Mouse (Mus musculus) thymus, adult 2 months (tissue): ENCODE data around the gene Cep68. TPM values are rescaled to one million over a fixed set of nuclear protein-coding genes. Genes with fewer than 3 reads are reported as not detected.
A peak's percentile ranks its signal among the peaks of the same experiment; 100 is the strongest.

Experiments used
- DNase-seq: peaks from one replicate; pipeline ENCODE4 v3.0.0; 2021
- H3K27ac ChIP-seq: fragments of 200-500 bp; 2 replicates; pipeline ENCODE4 v1.5.1; 2012; ENCODE audit warnings: low read length, control low read depth; ENCODE audit not compliant: control insufficient read depth, insufficient read depth
- H3K27me3 ChIP-seq: fragments of 200-500 bp; 2 replicates; pipeline ENCODE4 v1.6.1; 2012; ENCODE audit warnings: mild to moderate bottlenecking, low read length, moderate library complexity, mixed read lengths; ENCODE audit not compliant: control insufficient read depth, insufficient read depth
- H3K36me3 ChIP-seq: fragments of 200-500 bp; 2 replicates; pipeline ENCODE4 v1.6.1; 2012; ENCODE audit warnings: mild to moderate bottlenecking, low read length, moderate library complexity; ENCODE audit not compliant: control insufficient read depth, insufficient read depth
- H3K4me1 ChIP-seq: fragments of 200-500 bp; replicated peaks from 2 replicates; pipeline ENCODE4 v1.6.1; 2012; ENCODE audit warnings: low read length; ENCODE audit not compliant: control insufficient read depth, insufficient read depth
- H3K4me3 ChIP-seq: fragments of 200-500 bp; 2 replicates; pipeline ENCODE4 v1.5.1; 2012; ENCODE audit warnings: mild to moderate bottlenecking, low read length, control low read depth, moderate library complexity; ENCODE audit not compliant: control insufficient read depth, insufficient read depth
- CTCF ChIP-seq: fragments of 200-500 bp; IDR thresholded peaks from 2 replicates; pipeline ENCODE4 v1.5.1; 2012; ENCODE audit warnings: mild to moderate bottlenecking, control low read depth, low read length, moderate library complexity, borderline replicate concordance; ENCODE audit not compliant: control insufficient read depth, poor library complexity, insufficient read depth; ENCODE audit errors: extremely low read depth
- POLR2A ChIP-seq: fragments of 200-500 bp; IDR thresholded peaks from 2 replicates; pipeline ENCODE4 v1.6.1; 2012; ENCODE audit warnings: mild to moderate bottlenecking, low read length, control low read depth, moderate library complexity; ENCODE audit not compliant: control insufficient read depth, poor library complexity, insufficient read depth; ENCODE audit errors: extremely low read depth
- WGBS: fragments of 180-500 bp; shearing (Covaris S2); methylation state at CpG from one replicate; pipeline ENCODE4 v1.1.7; 2018; 5-methylcytosine and 5-hydroxymethylcytosine counted together
- polyA plus RNA-seq: library from polyadenylated mRNA; depleted of rRNA; stranded (reverse); fragments of >200 nt; gene quantifications from 2 replicates; pipeline ENCODE4 v1.2.3, GENCODE M21; 2012

Gene Cep68
- polyA plus RNA-seq, 1 experiment, result 31.6 TPM

GRCm38 (mm10) chr11:20206626-20207223, 42.5 kb downstream of the Cep68 start:
- TF ChIP-seq CTCF (no peak), POLR2A (no peak)
- Histone ChIP-seq H3K27ac (no peak overlapping the region), H3K27me3 (no peaks in the 10 kb centered on the region), H3K4me1 (peaks cover 5% of the 10 kb centered on the region), H3K36me3 (no peaks in the 10 kb centered on the region), H3K4me3 (no peak overlapping the region)
- no peak for DNase-seq
- 82% methylated on average over 2 of the region's 2 CpGs for WGBS

GRCm38 (mm10) chr11:20205538-20205937, 43.7 kb downstream of the Cep68 start:
- Histone ChIP-seq H3K4me1 (peaks cover 5% of the 10 kb centered on the region), H3K4me3 (no peak overlapping the region), H3K36me3 (no peaks in the 10 kb centered on the region), H3K27me3 (no peaks in the 10 kb centered on the region), H3K27ac (no peak overlapping the region)
- TF ChIP-seq POLR2A (no peak), CTCF (no peak)
- WGBS, result 90% methylated on average over 4 of the region's 4 CpGs
- no peak for DNase-seq

DNA sequence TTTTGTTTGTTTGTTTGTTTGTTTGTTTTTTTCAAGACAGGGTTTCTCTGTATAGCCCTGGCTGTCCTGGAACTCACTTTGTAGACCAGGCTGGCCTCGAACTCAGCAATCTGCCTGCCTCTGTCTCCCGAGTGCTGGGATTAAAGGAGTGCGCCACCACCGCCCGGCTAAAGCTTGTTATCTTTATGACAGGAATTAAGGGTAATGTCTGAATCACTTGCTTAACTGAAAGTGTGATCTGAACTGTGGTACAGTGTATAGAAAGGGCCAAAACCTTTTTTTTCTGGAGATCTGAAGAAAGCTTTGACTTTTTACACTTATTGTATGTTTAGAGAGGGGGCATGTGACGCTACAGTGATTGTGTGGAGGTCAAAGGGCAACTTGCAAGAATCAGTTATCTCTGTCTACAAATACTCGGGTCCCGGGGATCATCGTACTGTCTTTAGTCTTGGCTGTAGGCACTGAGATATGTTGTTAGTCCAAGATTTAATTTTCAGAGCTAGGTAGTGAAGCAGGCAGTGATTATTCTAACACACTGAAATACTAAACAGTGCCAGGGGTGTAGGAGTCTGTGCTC, 44.3 kb downstream of the Cep68 start:
- Histone ChIP-seq H3K27ac (no peak overlapping the region), H3K27me3 (no peaks in the 10 kb centered on the region), H3K4me3 (no peak overlapping the region), H3K4me1 (peaks cover 5% of the 10 kb centered on the region), H3K36me3 (no peaks in the 10 kb centered on the region)
- TF ChIP-seq POLR2A, result no peak
- no peak for TF ChIP-seq CTCF
- no peak for DNase-seq
- WGBS, result 94% methylated on average over 9 of the region's 9 CpGs

GRCm38 (mm10) chr11:20204321-20204720, 44.9 kb downstream of the Cep68 start:
- no peaks in the 10 kb centered on the region for H3K27me3 ChIP-seq
- no peak overlapping the region for H3K4me3 ChIP-seq
- peaks cover 5% of the 10 kb centered on the region for H3K4me1 ChIP-seq
- TF ChIP-seq CTCF, result no peak
- no peak for TF ChIP-seq POLR2A
- no peak overlapping the region for H3K27ac ChIP-seq
- no peaks in the 10 kb centered on the region for H3K36me3 ChIP-seq
- no peak for DNase-seq
- 77% methylated on average over 2 of the region's 2 CpGs for WGBS

DNA sequence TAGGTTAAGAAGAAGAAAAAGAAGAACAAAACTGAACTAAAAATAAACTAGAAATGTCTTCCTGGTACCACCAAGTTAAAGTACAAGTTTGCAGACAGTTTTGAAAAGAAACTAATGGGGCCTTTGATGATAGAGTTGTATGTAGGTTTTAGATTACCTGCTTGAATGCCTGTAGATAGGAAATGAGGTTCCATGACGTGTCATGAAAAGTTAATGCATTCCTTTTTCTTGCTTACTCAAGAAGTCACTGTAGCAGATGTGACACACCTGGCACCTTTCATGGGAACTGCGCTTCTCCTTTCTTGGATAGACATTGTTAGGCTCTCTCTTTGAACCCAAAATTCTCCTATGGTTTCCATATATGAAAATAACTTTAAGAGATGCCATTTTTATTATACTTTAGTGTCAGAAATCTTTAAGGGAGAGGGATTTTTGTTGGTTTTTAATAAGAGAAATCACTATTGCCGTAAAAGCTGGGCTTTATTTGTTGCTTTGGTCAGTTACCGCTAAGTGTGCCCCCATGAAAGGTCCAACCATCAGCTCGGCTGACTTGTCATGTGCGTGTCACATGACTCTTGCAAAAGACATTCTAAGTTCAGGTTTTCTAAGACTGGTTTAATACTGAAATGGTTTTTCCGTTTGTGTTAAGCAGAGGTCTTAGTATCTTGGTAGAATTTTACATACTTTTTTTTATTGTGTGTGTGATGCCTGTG, 46.8 kb downstream of the Cep68 start:
- no peaks in the 10 kb centered on the region for H3K27me3 ChIP-seq
- peaks cover 5% of the 10 kb centered on the region for H3K4me1 ChIP-seq
- H3K4me3 ChIP-seq, result no peak overlapping the region
- 19% methylated on average over 7 of the region's 7 CpGs for WGBS
- no peak overlapping the region for H3K27ac ChIP-seq
- H3K36me3 ChIP-seq, result no peaks in the 10 kb centered on the region
- DNase-seq, result no peak
- TF ChIP-seq POLR2A (no peak), CTCF (no peak)

DNA sequence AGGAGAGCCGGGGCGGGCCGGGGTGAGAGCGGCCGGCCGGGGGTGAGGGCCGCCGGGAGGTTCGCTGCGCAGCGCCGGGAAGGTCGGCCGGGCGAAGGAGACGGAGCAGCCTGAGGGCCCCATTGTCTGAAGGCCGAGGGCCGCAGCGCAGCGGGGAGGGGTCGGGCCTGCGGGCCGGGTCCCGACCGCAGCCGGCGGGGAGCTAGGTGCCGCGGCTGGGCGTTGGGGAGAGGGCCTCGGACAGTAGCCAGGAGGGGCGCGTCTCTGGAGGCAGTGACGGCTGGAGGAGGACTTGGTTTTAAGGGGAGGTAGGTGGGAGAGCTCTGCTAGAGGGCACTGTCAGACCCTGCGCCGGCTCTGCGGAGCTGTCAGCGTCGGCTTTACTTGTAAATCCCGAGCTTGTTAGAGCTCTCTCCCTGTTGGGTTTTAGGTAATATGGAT, 47.5 kb downstream of the Cep68 start:
- WGBS, result under 1% methylated on average over 40 of the region's 40 CpGs
- DNase-seq, result peak; percentile 54
- Histone ChIP-seq H3K36me3 (no peaks in the 10 kb centered on the region), H3K27me3 (no peaks in the 10 kb centered on the region), H3K27ac (peak overlapping the region; percentile 43), H3K4me3 (peak overlapping the region; percentile 99), H3K4me1 (peaks cover 5% of the 10 kb centered on the region)
- no peak for TF ChIP-seq CTCF
- TF ChIP-seq POLR2A, result no peak

- TF ChIP-seq POLR2A (peak; percentile 75), CTCF (peak; percentile 63; the same call in 1 of the 2 replicates)
- no peaks in the 10 kb centered on the region for H3K36me3 ChIP-seq
- peaks cover 5% of the 10 kb centered on the region for H3K4me1 ChIP-seq
- peak; percentile 100 for DNase-seq
- peak within 1 kb of the TSS; percentile 61 for H3K27ac ChIP-seq
- no peaks in the 10 kb centered on the region for H3K27me3 ChIP-seq
- peak within 1 kb of the TSS; percentile 99 for H3K4me3 ChIP-seq
- whole genome bisulfite sequencing, result under 1% methylated on average over 54 of the region's 54 CpGs
Observed at GRCm38 (mm10) chr11:20200713-20201575, 48.3 kb downstream of the Cep68 start, which contains the start of gene Rab1a. Rab1a (plus strand) TSS chr11:20201432.
